Mouse (Mus musculus) thymus, adult 2 months (tissue): ENCODE measurements around the gene Efcab6.

Source experiments
- CTCF ChIP-seq: fragments of 200-500 bp; IDR thresholded peaks from 2 replicates; pipeline ENCODE4 v1.5.1; 2012; ENCODE audit warnings: mild to moderate bottlenecking, control low read depth, low read length, moderate library complexity, borderline replicate concordance; ENCODE audit not compliant: control insufficient read depth, poor library complexity, insufficient read depth; ENCODE audit errors: extremely low read depth
- POLR2A ChIP-seq: fragments of 200-500 bp; IDR thresholded peaks from 2 replicates; pipeline ENCODE4 v1.6.1; 2012; ENCODE audit warnings: mild to moderate bottlenecking, low read length, control low read depth, moderate library complexity; ENCODE audit not compliant: control insufficient read depth, poor library complexity, insufficient read depth; ENCODE audit errors: extremely low read depth

DNA sequence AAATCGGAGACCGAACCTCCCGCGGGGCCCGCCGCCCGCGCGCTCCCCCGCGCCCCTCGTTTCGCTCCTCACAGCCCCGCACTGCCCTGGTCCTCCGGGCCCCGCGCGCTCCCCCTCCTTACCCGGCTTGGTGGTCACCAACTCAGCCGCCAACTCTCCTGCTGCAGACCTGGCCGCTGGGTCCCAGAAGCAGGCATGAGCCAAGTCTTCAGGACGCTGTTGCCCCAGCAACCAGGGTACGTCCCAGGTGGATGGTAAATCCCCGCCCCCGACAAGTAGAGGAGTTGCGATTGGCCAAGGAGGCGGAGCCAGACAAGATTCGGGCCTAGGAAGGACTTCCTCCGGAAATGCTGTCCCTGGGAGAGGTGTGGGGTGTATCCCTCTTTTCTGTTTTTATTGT is at the start of gene Efcab6:
- TF ChIP-seq POLR2A (no peak), CTCF (no peak)
